Mouse (Mus musculus) adrenal gland, adult 2 months (tissue): ENCODE data around the gene Abi3. TPM values are rescaled to one million over a fixed set of nuclear protein-coding genes. Genes with fewer than 3 reads are reported as not detected.

Experiments used
- DNase-seq: peaks from one replicate; pipeline ENCODE4 v3.0.0; 2021
- polyA plus RNA-seq: library from polyadenylated mRNA; depleted of rRNA; stranded (reverse); fragments of >200 nt; gene quantifications from 2 replicates; pipeline ENCODE4 v1.2.3, GENCODE M21; 2012
- total RNA-seq, 2 experiments: library from RNA; stranded (reverse); gene quantifications; 2 replicates each; pipeline ENCODE4 v1.2.3; 2021

Abi3 gene
- total and polyA plus RNA-seq, 3 experiments, result 11.9 to 55.2 (median 12.3) TPM

DNA sequence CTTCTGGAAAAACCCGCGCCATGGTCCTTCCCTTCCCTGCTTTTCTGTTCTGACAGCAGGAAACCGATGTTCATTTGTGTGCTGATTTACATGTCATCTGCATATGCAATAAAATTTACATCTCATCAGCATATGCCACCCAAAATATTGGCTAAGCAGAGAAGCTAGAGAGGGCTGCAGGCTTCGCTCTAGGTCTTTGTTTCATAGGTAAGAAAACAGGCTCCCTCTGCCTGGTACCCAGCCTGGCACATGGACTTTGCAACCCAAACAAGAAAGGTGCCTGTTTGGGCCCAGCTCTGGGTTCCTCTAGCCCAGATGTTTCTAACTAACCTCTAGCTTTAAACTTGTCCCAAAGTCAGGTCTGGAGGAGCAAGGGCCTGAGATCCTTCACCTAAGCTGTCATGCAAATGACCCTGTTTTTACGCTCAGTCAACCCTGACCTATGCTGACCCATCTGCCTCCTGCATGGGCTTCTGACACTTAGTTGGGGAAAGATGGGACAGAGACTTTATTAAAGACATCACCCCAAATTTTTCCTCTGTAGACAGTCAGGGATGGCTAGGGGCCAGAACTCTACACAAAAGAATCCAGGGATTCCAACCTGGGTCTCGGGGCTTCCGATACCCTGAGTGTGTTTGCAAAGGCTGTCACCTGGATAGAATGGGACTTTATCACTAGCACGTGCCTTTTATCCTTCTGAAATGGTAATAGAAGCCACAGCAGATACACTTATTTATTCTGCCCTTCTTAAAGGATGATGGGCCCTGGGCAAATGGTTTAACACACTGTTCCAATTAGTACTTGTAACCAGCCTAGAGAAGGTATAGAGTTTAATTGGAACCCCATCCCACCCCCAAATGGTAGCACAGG lies 3.0 kb downstream of the Abi3 start:
- DNase-seq, result no peak

DNA sequence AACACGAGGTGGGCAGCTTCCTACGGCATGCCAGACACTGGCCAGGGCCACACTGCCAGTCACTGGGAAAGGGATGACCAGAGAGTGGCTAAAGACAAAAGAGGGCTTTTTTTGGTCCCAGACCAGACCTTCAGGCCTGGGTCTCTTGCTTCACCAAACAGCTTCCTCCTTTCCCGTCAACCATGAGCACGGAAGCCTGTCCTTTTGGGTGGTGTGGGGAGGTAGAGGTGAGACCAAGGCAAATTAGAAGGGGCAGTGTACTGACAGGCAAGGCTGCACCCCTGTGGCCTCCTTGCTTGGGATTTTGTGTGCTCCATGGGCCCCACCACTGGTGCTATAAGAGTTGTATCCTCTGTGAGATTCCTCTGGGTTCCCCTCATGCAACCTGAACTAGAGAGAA lies 3.7 kb downstream of the Abi3 start:
- DNase-seq, result no peak

DNA sequence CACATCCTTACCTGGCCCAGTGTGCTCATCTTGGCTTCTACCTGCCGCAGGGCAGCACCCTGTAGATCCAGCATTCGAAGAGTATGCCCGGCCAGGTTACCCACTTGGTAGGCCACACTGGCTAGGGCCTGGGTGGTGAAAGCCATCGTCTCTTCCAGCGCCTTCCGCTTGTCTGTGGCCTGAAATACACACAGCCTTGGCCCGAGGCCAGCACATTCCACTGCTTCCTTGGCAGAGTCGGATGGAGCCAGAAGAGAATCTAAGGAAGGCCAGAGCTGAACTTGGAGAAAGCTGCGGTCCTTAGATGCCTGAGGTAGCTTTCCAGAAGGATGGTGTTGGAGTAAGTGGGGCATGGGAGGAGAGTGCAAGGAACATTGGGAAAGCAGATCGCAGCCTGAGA lies 5.2 kb downstream of the Abi3 start, which contains the start of gene Gngt2:
Gene Gngt2, plus strand, starts transcription at position 158 of the 400 bp plus-strand sequence.
- DNase-seq, result peak; percentile 88

DNA sequence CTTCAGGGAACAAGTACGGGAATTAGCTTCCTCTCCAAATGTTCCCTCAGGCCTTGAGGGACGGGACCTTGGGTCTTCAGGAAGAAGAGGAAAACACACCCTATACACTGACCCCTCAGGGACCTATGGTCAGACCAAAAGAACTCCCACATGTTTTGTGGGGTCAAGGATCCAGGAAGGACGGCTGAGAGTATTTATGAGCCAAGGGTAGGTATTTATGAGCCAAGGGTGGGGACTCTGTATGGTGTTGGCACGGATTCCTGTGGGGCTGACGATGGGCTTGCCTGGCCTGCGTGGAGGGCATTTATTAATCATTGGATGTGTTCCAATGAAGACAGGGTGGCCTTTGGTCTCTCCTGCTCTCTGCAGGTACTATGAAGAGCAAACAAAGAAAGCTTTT lies 5.8 kb downstream of the Abi3 start:
- no peak for DNase-seq

DNA sequence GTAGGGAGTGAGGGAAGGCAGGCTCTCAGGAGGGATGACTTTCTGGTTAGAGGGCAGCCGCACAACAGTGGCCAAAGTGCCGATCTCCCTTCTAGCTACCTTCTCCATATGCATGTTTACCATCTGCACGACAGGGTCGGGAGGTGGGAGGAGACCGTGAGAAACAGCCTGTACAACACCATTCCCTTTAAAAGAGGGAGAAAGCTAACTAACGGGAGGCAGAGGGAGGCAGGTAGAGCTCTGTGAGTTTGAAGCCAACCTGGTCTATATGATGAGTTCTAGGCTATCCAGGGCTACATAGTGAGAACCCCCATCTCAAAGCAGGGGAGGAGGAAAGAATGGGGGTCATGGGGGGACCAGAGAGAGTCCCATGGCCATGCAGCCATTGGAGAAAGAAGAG lies 6.4 kb downstream of the Abi3 start:
- DNase-seq, result no peak

DNA sequence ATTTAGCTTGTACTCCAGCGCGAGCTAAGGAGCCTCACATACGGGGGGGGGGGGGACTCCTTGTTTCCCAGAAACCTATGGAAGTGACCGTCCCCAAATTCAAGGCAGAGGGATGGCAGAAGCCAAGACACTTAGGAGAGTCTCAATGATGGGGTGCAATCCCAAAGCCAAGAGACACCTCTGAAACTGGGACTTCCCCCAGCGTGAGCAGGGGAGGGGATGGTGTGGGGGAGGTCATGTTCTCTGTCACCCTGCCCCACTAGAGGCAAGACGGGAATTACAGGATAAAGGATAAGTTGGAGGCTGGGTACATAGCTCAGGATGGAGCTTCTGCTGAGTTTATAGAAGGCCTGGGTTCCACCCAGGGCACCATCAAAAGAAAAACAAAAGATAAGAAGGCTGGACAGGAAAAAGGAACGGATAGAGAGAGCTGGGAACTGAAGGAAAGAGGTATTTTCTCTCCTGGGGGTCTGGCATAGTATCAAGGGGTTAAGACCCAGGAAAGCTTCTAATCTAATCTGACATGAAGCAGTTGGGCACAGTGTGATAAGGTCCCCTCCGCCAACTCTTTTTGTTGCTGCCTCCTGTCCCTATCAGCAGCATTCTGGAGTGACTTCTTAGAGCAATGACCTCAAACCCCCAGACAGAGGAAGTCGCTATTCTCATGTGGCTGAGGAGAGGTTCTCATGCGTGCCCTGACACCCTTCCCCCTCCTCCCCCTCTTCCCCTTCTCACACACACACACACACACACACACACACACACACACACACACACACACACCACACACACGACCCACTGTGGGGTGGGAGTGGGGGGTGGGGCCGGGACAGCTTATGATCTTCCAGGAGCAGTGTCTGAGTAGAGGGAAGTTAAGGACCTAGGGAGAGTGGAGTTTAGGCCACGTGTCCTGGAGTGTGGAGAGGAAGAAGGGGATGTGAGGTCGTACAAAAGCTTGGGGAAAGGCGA lies 7.2 kb downstream of the Abi3 start:
- DNase-seq, result no peak

DNA sequence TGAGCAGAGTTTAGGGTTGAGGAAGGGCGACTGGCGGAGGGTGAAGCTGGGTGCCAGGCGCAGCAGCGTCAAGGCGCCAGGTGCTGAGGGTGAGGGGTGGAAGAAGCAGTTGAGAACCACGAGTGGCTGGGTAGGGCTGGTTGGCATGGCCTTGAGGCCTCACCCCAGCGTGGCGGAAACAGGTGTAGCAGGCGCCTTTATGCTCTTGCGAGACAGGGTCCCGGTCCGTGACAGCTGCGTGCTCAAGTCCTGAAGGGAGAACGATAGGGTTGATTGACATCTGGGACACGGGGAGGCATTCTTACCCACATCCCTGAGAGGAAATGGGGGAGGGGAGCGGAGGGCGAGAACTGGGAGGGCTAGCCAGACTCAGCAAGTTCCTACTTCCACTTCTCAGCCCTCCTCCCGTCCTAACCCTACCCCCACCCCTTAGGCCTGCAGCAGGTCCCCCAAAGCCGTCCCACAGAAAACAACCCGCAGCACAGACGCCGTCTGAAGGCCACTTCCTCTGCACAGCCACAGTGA lies 8.1 kb downstream of the Abi3 start:
- peak; percentile 60 for DNase-seq

DNA sequence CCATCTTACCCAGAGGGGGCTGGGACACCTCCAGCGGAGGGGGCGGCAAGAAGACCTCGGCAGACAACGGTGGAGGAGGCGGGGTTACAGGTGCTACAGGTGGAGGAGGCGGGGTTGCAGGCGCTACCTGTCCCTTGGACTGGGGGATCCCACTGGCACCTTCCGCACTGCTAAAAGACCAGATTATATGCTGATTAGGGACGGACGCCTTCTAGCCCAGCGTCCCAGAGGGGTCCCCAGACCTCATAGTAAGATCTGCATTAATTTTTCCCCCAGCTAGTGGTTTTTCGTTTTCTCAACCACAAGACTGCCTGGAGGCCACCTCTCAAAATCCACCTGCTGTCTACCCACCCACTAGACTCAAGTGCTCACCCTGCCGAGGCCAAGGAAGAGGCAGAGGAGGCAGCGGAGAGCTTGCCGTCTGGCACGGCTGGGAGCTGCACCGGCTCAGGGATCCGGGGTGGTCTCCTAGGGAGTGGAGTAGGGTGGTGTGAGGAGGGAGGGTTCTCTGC lies 8.6 kb downstream of the Abi3 start:
- no peak for DNase-seq

DNA sequence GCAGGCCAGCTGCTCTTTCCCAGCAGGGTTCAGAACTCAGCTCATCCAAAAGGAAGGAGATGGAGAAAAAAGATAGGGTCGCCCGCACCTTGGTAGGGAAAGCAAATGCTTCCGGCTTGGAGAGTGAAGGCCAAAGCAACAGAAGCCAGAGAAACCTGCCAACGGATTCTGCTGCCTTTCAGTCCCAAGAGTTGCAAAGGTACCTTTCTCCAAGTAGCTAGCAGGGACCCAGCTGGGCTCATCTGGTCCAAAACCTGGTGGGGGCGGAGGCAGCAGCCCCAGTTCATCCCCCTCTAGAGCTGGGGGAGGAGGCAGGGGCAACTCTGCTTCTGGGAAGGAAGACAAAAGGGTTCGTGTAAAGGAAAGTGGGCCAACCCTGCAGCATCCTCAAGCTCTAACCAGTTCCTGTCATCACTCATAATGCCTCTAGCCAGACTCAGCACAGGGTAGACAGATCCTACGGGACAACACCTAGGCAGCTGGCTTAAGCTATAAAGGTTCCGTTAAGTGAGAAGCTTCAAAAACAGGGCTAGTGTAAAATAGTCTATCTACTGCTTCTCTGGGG lies 9.2 kb downstream of the Abi3 start:
- DNase-seq, result no peak

DNA sequence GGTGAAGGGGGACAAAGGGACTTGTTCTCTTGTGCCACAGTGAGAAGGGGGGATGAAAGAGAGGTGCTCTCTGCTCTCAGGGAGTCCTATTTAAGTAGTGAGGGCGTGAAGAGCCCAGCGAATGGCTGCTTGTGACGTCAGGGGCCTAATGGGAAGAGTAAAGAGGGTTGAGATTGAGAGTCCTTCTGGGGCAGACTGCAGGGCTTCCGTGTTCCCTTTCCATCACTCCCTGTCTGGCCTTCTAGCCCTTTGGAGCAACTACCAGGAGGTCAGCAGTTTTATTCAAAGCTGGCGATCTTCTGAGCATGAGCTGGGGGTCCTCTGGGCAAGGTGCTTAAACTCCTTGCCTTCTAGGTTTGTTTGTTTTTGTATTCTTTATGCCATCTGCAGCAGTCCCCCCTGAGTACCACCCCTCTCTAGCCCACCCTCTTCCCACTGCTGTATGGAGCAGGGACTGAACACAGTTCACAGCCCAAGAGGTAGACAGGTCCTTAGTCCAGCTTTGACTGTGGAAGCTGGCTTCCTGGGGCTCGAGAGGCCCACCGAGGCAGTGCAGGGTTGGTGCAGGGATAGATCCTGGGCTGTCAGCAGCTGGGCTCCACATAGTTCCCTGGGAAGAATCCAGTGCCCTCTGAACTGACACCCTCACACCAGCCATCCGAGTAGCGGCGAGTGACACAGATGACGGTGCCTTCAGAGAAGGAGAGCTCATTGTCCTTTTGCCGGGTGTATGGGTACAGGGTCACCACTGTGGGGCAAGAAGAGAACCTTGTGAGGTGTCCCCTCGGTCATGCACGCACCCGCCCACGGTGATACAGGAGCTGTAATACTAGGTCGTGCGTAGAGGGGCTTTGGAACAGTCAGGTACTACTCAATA lies 9.9 kb downstream of the Abi3 start:
- DNase-seq, result no peak

DNA sequence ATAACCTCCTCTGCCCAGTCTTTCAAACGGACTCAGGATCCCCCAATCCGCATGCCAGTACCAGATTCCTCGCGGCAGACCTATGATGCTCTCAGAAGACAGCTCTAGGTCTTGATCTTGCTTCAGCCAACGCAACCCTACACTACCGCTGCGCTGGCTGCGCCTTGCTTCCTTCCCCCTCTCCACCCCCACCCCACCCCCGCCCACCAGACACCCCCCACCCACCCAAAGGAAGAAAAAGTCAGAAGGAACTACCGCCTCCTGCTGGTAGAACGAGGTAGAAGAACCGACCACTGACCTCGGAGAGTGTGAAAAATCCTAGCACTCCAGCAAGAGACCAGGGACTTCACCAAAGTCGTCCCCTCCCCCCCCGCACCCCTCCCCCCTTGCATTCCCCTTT lies 10.6 kb downstream of the Abi3 start:
- no peak for DNase-seq

DNA sequence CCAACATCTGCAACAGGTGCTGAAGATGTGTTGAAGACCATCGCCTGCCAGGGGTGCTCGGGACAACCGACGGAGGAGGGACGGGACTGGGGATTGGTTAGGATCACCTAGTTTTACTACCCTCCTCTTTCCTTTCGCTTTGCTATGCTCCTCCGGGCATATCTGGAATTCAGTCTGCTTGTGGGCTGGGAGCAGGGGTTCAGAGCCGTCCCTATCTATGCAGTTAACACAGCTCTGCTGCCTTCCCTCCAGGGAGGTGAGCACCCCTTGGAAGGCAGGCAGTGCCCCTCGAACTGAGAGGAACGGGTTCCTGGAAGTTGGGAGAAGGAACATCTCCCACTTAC lies 11.0 kb downstream of the Abi3 start:
- no peak for DNase-seq

DNA sequence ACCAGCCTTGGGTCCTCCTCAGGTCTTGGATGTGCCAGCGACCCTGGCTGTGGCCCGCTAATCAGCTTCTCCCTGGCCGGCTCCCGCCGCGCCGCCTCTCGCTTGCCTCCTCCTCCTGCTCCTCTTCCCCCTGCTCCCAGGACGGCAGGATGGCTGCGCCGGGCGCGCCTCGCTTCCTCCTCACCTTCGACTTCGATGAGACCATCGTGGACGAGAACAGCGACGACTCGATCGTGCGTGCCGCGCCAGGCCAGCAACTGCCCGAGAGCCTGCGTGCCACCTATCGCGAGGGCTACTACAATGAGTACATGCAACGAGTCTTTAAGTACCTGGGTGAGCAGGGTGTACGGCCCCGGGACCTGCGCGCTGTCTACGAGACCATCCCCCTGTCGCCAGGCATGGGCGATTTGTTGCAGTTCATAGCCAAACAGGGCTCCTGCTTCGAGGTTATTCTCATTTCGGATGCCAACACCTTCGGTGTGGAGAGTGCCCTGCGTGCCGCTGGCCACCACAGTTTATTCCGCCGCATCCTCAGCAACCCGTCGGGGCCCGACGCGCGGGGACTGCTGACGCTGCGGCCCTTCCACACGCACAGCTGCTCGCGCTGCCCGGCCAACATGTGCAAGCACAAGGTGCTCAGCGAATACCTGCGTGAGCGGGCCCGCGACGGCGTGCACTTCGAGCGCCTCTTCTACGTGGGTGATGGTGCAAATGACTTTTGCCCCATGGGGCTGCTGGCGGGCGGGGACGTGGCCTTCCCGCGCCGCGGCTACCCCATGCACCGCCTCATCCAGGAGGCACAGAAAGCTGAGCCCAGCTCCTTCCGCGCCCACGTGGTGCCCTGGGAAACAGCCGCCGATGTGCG lies 11.6 kb downstream of the Abi3 start:
- no peak for DNase-seq

DNA sequence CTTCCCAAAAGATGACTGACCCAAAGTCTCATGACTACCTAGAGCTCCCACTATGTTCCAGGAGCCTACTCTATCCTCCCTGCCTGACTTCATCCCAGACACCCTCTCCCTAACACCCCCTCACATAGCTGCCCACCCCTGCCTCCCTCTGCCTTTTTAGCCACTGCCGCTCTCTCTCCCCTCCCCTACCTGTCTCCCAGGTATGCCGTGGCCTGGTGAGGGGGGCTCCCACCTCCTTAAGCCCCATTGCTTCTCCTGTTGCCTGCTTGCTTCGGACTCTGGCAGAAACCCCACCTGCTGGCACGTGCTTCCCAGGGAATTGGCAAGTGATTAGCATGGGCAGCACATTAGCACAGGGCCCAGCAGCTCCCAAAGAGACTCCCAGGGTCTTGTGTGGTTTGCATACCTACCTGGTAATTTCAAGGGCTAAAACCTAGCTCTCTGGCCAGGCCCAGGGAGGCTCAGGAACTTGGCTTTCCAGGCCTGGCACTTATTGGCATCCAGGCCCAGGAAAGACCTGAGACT lies 12.7 kb downstream of the Abi3 start:
- DNase-seq, result no peak

DNA sequence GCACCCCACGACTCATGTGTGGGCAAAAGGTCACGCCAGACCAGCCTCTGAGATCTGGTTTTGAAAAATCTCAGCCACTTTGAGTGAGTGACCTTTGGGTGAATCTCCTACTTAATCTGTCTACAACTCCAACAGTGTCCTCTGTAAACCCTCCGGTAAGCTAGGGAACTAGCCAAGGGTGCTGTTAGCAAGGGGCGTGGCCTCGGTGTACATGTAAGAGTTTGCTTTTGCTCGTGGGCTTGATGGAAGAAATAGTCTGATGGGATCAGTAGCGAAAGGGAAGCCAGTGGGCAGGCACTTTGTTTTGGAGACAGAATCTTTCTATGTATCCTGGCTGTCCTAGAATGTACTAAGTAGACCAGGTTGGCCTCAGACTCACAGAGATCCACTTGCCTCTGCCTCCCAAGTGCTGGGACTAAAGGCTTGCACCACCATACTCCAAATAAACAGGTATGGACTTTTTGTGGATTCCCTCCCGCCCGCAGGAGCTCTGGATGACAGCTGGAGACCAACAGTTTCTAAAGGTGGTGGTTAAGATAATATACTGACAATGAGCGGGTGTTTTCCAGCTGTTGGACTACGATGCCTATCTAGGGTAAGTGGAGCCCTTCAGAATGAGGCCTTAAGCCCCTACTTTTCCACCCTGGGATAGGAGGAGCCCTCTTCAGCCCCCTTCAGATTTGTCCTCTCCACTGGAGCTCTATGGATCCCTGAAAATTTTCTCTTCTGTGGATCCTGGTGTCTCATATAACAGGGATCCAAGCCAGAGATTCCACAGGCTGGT lies 13.9 kb downstream of the Abi3 start:
- no peak for DNase-seq

DNA sequence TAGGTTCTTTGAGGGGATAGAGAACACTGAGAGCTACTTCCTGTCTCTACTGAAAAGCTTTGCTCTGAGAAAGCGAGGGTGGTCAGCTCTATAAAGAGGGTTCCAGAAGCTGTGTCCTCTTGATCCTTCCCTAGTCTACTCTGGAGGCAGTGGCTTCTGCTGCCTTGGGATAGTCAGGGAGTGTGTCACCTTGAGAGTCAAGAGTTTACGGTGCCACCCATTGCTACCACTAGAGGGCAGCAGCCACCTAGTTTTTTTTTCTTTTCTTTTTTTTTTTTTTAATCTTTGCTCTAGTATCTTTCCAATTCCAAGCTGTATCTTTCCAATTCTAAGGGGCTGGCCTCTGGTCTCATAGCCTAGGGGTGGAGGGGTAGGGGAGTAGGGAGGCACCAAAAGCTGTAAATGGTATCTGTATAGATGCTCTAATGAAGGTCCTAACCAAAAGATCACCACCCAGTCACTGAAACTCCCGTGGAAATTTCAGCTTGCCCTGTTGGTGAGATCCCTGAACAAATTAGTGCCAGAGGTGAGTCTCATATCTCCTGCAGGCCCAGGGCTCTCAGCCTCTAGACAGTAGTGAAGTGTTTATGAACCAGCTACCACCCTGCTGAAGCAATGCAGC lies 14.7 kb downstream of the Abi3 start:
- peak; percentile 70 for DNase-seq

DNA sequence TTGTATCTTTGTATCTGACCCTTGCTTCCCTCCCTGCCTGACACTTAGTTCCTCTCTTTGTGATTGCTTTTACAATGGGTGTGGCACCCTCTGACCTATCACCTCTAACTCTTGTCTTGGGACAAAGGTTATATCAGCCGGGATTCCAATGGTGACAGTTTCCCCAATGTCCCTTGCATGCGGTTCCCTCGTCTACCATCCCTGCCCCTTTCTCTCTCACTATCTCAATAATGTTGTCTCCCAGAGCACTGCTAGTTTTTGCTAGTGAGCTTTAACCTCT lies 15.2 kb downstream of the Abi3 start:
- no peak for DNase-seq

DNA sequence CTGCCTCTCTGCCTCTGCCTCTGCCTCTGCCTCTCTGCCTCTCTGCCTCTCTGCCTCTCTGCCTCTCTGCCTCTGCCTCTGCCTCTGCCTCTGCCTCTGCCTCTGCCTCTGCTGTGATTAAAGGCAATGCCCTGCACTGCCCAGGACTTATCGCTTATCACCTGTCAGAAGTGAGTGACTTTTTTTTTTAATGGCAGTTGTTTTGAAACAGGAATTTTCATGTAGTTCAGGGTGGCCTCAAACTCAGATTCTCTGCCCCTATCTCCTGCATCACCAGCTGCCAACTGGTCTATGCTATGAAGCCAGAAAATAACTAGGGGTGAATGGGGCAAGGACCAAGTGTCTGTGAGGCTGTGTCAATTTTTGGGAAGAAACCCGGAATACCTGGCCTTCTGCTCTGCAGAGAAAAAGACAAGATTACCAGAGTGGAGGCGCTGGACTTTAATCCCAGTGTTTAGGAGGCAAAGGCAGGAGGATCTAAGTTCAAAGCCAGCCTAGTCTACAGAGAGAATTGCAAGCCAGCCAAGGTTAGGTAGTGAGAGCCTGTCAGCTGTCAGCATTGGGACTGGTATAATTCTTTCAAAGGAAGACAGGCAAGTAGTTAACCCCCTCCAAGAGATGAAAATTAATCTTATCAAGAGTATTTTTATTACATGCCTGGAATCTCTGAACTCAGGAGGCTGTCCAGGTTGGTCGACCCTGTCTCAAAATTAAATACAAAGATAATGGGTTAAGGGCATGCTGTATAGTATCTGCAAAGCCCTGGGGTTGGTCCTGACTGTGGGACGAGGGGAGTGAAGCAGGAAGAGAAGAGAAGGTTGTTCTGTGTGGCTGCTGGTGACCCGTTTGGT lies 15.7 kb downstream of the Abi3 start:
- no peak for DNase-seq
